Mouse (Mus musculus) kidney, adult 2 months (tissue): ENCODE data around the gene Ntpcr. TPM values are rescaled to one million over a fixed set of nuclear protein-coding genes. Genes with fewer than 3 reads are reported as not detected.

Source experiments
- DNase-seq: peaks from one replicate; pipeline ENCODE4 v3.0.0; 2021
- H3K27ac ChIP-seq: fragments of 200-500 bp; 2 replicates; pipeline ENCODE4 v1.5.1; 2012; ENCODE audit warnings: low read depth, low read length, control low read depth, inconsistent platforms; ENCODE audit not compliant: insufficient read depth
- H3K27me3 ChIP-seq: fragments of 200-500 bp; replicated peaks from 2 replicates; pipeline ENCODE4 v1.6.1; 2012; ENCODE audit warnings: mild to moderate bottlenecking, moderate library complexity, low read length, inconsistent platforms; ENCODE audit not compliant: control insufficient read depth, insufficient read depth
- H3K36me3 ChIP-seq: fragments of 200-500 bp; 2 replicates; pipeline ENCODE4 v1.6.1; 2012; ENCODE audit warnings: mild to moderate bottlenecking, moderate library complexity, low read length, inconsistent platforms; ENCODE audit not compliant: control insufficient read depth, insufficient read depth
- H3K4me1 ChIP-seq: fragments of 200-500 bp; 2 replicates; pipeline ENCODE4 v1.6.1; 2011; ENCODE audit warnings: low read length; ENCODE audit not compliant: control insufficient read depth, insufficient read depth
- H3K4me3 ChIP-seq: fragments of 200-500 bp; 2 replicates; pipeline ENCODE4 v1.5.1; 2011; ENCODE audit warnings: mild to moderate bottlenecking, low read depth, low read length, control low read depth; ENCODE audit not compliant: insufficient read depth
- CTCF ChIP-seq: fragments of 200-500 bp; conservative IDR thresholded peaks from 2 replicates; pipeline ENCODE4 v1.5.1; 2011; ENCODE audit warnings: low read depth, mild to moderate bottlenecking, control low read depth, low read length, moderate library complexity, mixed read lengths; ENCODE audit not compliant: insufficient read depth, insufficient read length
- POLR2A ChIP-seq: fragments of 200-500 bp; IDR thresholded peaks from one replicate; pipeline ENCODE4 v1.6.1; 2011; ENCODE audit warnings: low read depth, low read length, control low read depth
- WGBS: fragments of 180-500 bp; shearing (Covaris S2); methylation state at CpG from one replicate; pipeline ENCODE4 v1.1.7; 2018; 5-methylcytosine and 5-hydroxymethylcytosine counted together
- polyA plus RNA-seq: library from polyadenylated mRNA; depleted of rRNA; stranded (reverse); fragments of >200 nt; gene quantifications from 2 replicates; pipeline ENCODE4 v1.2.3, GENCODE M21; 2012

Gene Ntpcr
- polyA plus RNA-seq, 1 experiment: 27.6 TPM

- H3K36me3 ChIP-seq: no peaks in the 10 kb centered on the region
- no peaks in the 10 kb centered on the region for H3K27me3 ChIP-seq
- no peak for TF ChIP-seq CTCF
- no peaks in the 10 kb centered on the region for H3K4me1 ChIP-seq
- no peak overlapping the region for H3K4me3 ChIP-seq
- WGBS: 79% methylated on average over 3 of the region's 3 CpGs
- no peak overlapping the region for H3K27ac ChIP-seq
- no peak for DNase-seq
Measured at GRCm38 (mm10) chr8:125693197-125693596, 36.6 kb upstream of the Ntpcr start.

- H3K4me3 ChIP-seq: no peak overlapping the region
- no peaks in the 10 kb centered on the region for H3K36me3 ChIP-seq
- H3K27ac ChIP-seq: no peak overlapping the region
- 79% methylated on average over 6 of the region's 6 CpGs for WGBS
- TF ChIP-seq POLR2A (no peak), CTCF (no peak)
- no peaks in the 10 kb centered on the region for H3K4me1 ChIP-seq
- no peaks in the 10 kb centered on the region for H3K27me3 ChIP-seq
- DNase-seq: no peak
Measured at GRCm38 (mm10) chr8:125695951-125696350, 33.8 kb upstream of the Ntpcr start.

GRCm38 (mm10) chr8:125699391-125700025, 30.3 kb upstream of the Ntpcr start:
- no peak for TF ChIP-seq POLR2A
- TF ChIP-seq CTCF: no peak
- Histone ChIP-seq H3K27me3 (no peaks in the 10 kb centered on the region), H3K4me1 (no peaks in the 10 kb centered on the region), H3K27ac (no peak overlapping the region), H3K36me3 (no peaks in the 10 kb centered on the region), H3K4me3 (no peak overlapping the region)
- DNase-seq: no peak
- 60% methylated on average over 6 of the region's 6 CpGs for WGBS

GRCm38 (mm10) chr8:125700407-125700806, 29.4 kb upstream of the Ntpcr start:
- H3K27ac ChIP-seq: no peak overlapping the region
- H3K36me3 ChIP-seq: no peaks in the 10 kb centered on the region
- H3K27me3 ChIP-seq: no peaks in the 10 kb centered on the region
- H3K4me3 ChIP-seq: no peak overlapping the region
- WGBS: 65% methylated on average over 7 of the region's 7 CpGs
- no peaks in the 10 kb centered on the region for H3K4me1 ChIP-seq
- DNase-seq: no peak
- TF ChIP-seq POLR2A: no peak
- no peak for TF ChIP-seq CTCF

- TF ChIP-seq CTCF (no peak), POLR2A (no peak)
- H3K4me1 ChIP-seq: no peaks in the 10 kb centered on the region
- H3K27ac ChIP-seq: no peak overlapping the region
- no peak overlapping the region for H3K4me3 ChIP-seq
- 60% methylated on average over 15 of the region's 15 CpGs for WGBS
- DNase-seq: no peak
- H3K27me3 ChIP-seq: no peaks in the 10 kb centered on the region
- no peaks in the 10 kb centered on the region for H3K36me3 ChIP-seq
Measured at GRCm38 (mm10) chr8:125702868-125703473, 26.8 kb upstream of the Ntpcr start.

- Histone ChIP-seq H3K4me3 (no peak overlapping the region), H3K4me1 (no peaks in the 10 kb centered on the region), H3K27ac (no peak overlapping the region), H3K27me3 (no peaks in the 10 kb centered on the region), H3K36me3 (no peaks in the 10 kb centered on the region)
- WGBS: 92% methylated on average over 6 of the region's 6 CpGs
- no peak for TF ChIP-seq CTCF
- no peak for TF ChIP-seq POLR2A
- no peak for DNase-seq
Measured at GRCm38 (mm10) chr8:125704434-125704833, 25.3 kb upstream of the Ntpcr start.

GRCm38 (mm10) chr8:125705816-125706215, 23.9 kb upstream of the Ntpcr start:
- Histone ChIP-seq H3K27me3 (no peaks in the 10 kb centered on the region), H3K36me3 (no peaks in the 10 kb centered on the region), H3K27ac (no peak overlapping the region), H3K4me1 (no peaks in the 10 kb centered on the region), H3K4me3 (no peak overlapping the region)
- WGBS: 89% methylated on average over 7 of the region's 7 CpGs
- TF ChIP-seq POLR2A (no peak), CTCF (no peak)
- DNase-seq: no peak

- Histone ChIP-seq H3K36me3 (no peaks in the 10 kb centered on the region), H3K4me1 (no peaks in the 10 kb centered on the region), H3K4me3 (peak overlapping the region; percentile 8; the same call in 1 of the 2 replicates), H3K27ac (no peak overlapping the region), H3K27me3 (no peaks in the 10 kb centered on the region)
- TF ChIP-seq POLR2A: no peak
- no peak for TF ChIP-seq CTCF
- DNase-seq: peak; percentile 69
- WGBS: 47% methylated on average over 5 of the region's 5 CpGs
Measured at GRCm38 (mm10) chr8:125709171-125709570, 20.6 kb upstream of the Ntpcr start.
